Mouse (Mus musculus) mammary gland, adult 2 months (tissue): ENCODE measurements around the gene Onecut1. TPM values are rescaled to one million over a fixed set of nuclear protein-coding genes. Genes with fewer than 3 reads are reported as not detected.

Source experiments
- polyA plus RNA-seq: library from polyadenylated mRNA; depleted of rRNA; stranded (reverse); fragments of >200 nt; gene quantifications from 2 replicates; pipeline ENCODE4 v1.2.3, GENCODE M21; 2012; ENCODE audit warnings: low replicate concordance; rRNA removed

The Onecut1 gene
- 0.08 TPM in 1 of 2 replicates, not detected in the other for polyA plus RNA-seq

DNA sequence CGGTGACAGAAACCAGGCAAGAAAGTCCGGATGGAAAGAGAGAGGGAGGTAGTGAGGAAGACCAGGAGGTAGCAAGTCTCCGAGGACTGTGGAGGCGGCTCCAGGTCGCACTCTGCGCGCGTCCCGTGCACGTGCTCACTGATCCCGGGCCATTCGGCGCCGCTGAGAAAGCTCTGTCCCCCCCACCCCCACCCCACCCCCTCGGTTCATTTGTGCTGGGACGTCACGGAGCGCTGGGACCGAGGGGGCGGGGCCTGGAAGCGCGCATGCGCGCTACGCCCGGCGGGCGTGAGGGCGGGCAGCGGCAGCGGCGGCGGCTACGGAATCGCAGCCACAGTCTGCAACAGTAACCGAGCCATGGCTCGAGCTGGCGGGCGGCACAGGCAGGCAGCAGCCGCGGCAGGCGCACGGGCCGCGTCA, at the start of gene Onecut1:
Gene Onecut1, plus strand, starts transcription at position 361 of the 420 bp plus-strand sequence.

Other genes with a start within 250 kb of the Onecut1 start
- 9.7 and 15.1 TPM in 2 replicates for gene Fam214a, start 91.0 kb downstream of the Onecut1 start, polyA plus RNA-seq
- 6.6 and 26.1 TPM in 2 replicates for gene Arpp19, start 175.7 kb downstream of the Onecut1 start, polyA plus RNA-seq
- gene Myo5a, start 209.1 kb downstream of the Onecut1 start, polyA plus RNA-seq, result 8.8 and 18.3 TPM in 2 replicates